Mouse (Mus musculus) hindbrain, embryonic 14.5 days (tissue): ENCODE results near the gene Gtf2h4. TPM values are rescaled to one million over a fixed set of nuclear protein-coding genes. Genes with fewer than 3 reads are reported as not detected.

Experiments
- ATAC-seq: fragments of 200-750 bp; cut with Nextera tagmentation; 2 replicates; pipeline ENCODE4 v1.8.0; 2017; ENCODE audit warnings: moderate number of reproducible peaks, mild to moderate bottlenecking, moderate TSS enrichment, moderate library complexity; ENCODE audit not compliant: low FRiP score
- DNase-seq: peaks from one replicate; pipeline ENCODE4 v3.0.0-alpha.2; 2015; ENCODE audit warnings: low spot score
- H3K27ac ChIP-seq: fragments of 300-500 bp; sonication (generic); 2 replicates; pipeline ENCODE4 v1.5.1; 2014; ENCODE audit warnings: mild to moderate bottlenecking, moderate library complexity
- H3K27me3 ChIP-seq: fragments of 300-500 bp; sonication (generic); 2 replicates; pipeline ENCODE4 v1.6.1; 2014; ENCODE audit warnings: mild to moderate bottlenecking, low read length, mixed read lengths; ENCODE audit not compliant: control insufficient read depth, insufficient read depth
- H3K36me3 ChIP-seq: fragments of 300-500 bp; sonication (generic); replicated peaks from 2 replicates; pipeline ENCODE4 v1.6.1; 2014; ENCODE audit not compliant: control insufficient read depth, insufficient read depth
- H3K4me1 ChIP-seq: fragments of 300-500 bp; sonication (generic); replicated peaks from 2 replicates; pipeline ENCODE4 v1.6.1; 2014; ENCODE audit warnings: antibody characterized with exemption, low read length, mixed read lengths; ENCODE audit not compliant: control insufficient read depth, insufficient read depth
- H3K4me2 ChIP-seq: fragments of 300-500 bp; sonication (generic); replicated peaks from 2 replicates; pipeline ENCODE4 v1.6.1; 2014; ENCODE audit warnings: mild to moderate bottlenecking, moderate library complexity
- H3K4me3 ChIP-seq: fragments of 300-500 bp; sonication (generic); replicated peaks from 2 replicates; pipeline ENCODE4 v1.5.1; 2014; ENCODE audit warnings: mild to moderate bottlenecking, low read length
- H3K9ac ChIP-seq: fragments of 300-500 bp; sonication (generic); 2 replicates; pipeline ENCODE4 v1.6.1; 2014
- H3K9me3 ChIP-seq: fragments of 300-500 bp; sonication (generic); 2 replicates; pipeline ENCODE4 v1.6.1; 2016; ENCODE audit warnings: low read length; ENCODE audit not compliant: control insufficient read depth
- WGBS: fragments of 180-500 bp; shearing (Covaris S2); extraction: QIAGEN DNeasy Blood & Tissue Kit; methylation state at CpG from one replicate; pipeline ENCODE4 v1.1.7; 2014; 5-methylcytosine and 5-hydroxymethylcytosine counted together
- polyA plus RNA-seq: library from polyadenylated mRNA; unstranded; fragments of >200 nt; fragmentation: Nextera tagmentation; extraction: Ambion mirVana; gene quantifications from 2 replicates; pipeline ENCODE4 v1.2.1, GENCODE M21; 2014

Gtf2h4 gene
- polyA plus RNA-seq, 1 experiment from 2014 or later, result 21.3 TPM

DNA sequence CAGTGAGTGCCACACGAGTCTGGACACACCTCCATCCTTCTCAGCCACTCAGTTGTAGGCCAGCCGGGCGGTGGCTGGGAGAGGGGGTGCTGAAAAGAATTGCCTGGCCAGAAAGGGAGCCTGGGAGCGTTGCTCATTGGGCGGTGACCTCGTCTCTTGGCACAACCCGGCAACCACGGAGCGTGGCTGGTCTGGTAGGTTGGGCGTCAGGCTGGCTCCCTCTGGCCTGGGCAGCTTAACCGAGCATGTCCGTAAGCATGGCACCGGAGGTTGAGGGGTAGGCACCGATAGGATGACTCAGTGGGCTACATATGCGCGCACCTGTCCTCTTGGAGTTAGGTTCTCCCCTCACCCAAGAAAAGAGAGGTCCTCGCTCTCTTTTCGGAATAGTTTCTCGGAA is 26.4 kb upstream of the Gtf2h4 start:
- ATAC-seq (peak; percentile 6; the same call in 1 of the 2 replicates), DNase-seq (peak; percentile 51)
- WGBS, result 2% methylated on average over 19 of the region's 19 CpGs
- H3K4me3 ChIP-seq, result peak overlapping the region; percentile 58
- H3K27ac ChIP-seq, result peak overlapping the region; percentile 97
- peak overlapping the region; percentile 79 for H3K9ac ChIP-seq
- H3K36me3 ChIP-seq, result peaks cover 3% of the 10 kb centered on the region; the same call in 1 of the 2 replicates
- peaks cover 51% of the 10 kb centered on the region for H3K4me1 ChIP-seq
- H3K27me3 ChIP-seq, result no peaks in the 10 kb centered on the region
- H3K9me3 ChIP-seq, result no peaks in the 10 kb centered on the region
- H3K4me2 ChIP-seq, result peak overlapping the region; percentile 73

- no peaks in the 10 kb centered on the region for H3K27me3 ChIP-seq
- peak overlapping the region; percentile 73 for H3K4me2 ChIP-seq
- no peak for ATAC-seq
- peaks cover 9% of the 10 kb centered on the region for H3K36me3 ChIP-seq
- peak overlapping the region; percentile 71 for H3K9ac ChIP-seq
- no peak for DNase-seq
- 15% methylated on average over 5 of the region's 5 CpGs for WGBS
- H3K27ac ChIP-seq, result peak overlapping the region; percentile 97
- H3K4me3 ChIP-seq, result peak overlapping the region; percentile 36
- no peaks in the 10 kb centered on the region for H3K9me3 ChIP-seq
- H3K4me1 ChIP-seq, result peaks cover 37% of the 10 kb centered on the region
Observed at GRCm38 (mm10) chr17:35698501-35698883, 25.0 kb upstream of the Gtf2h4 start.

- H3K9ac ChIP-seq, result peak overlapping the region; percentile 71
- no peaks in the 10 kb centered on the region for H3K27me3 ChIP-seq
- peak overlapping the region; percentile 36 for H3K4me3 ChIP-seq
- H3K27ac ChIP-seq, result peak overlapping the region; percentile 97
- DNase-seq, result peak; percentile 66
- H3K36me3 ChIP-seq, result peaks cover 15% of the 10 kb centered on the region
- no peaks in the 10 kb centered on the region for H3K9me3 ChIP-seq
- peak overlapping the region; percentile 73 for H3K4me2 ChIP-seq
- H3K4me1 ChIP-seq, result peaks cover 37% of the 10 kb centered on the region
- WGBS, result 2% methylated on average over 16 of the region's 16 CpGs
- peak; percentile 65 for ATAC-seq
Observed at GRCm38 (mm10) chr17:35697759-35698500, 24.4 kb upstream of the Gtf2h4 start.

DNA sequence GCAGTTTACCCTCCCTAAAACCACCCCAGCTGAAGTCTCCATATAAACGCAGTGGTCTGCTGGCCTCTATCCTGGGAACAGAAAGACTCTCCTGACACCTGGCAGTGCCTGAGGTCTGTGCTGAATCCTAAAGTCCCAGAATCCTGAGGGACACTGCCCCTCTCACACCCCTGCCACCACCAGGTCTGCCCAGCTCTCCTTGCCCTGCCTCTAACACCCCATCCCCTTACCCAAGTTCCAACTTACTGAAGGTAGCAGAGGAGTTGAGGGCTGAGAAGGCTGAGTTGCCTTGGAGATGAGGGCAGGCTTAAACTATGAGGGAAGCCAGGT is 23.9 kb upstream of the Gtf2h4 start:
- H3K9me3 ChIP-seq, result no peaks in the 10 kb centered on the region
- peak overlapping the region; percentile 71 for H3K9ac ChIP-seq
- H3K27me3 ChIP-seq, result no peaks in the 10 kb centered on the region
- ATAC-seq (no peak), DNase-seq (no peak)
- H3K36me3 ChIP-seq, result peaks cover 20% of the 10 kb centered on the region
- 15% methylated on average over 1 of the region's 1 CpGs for WGBS
- peaks cover 35% of the 10 kb centered on the region for H3K4me1 ChIP-seq
- H3K4me3 ChIP-seq, result peak overlapping the region; percentile 36
- peak overlapping the region; percentile 97 for H3K27ac ChIP-seq
- peak overlapping the region; percentile 73 for H3K4me2 ChIP-seq

GRCm38 (mm10) chr17:35696691-35697090 is 23.2 kb upstream of the Gtf2h4 start:
- peak overlapping the region; percentile 71 for H3K9ac ChIP-seq
- peaks cover 27% of the 10 kb centered on the region for H3K36me3 ChIP-seq
- H3K4me3 ChIP-seq, result peak overlapping the region; percentile 36
- WGBS, result 59% methylated on average over 6 of the region's 6 CpGs
- no peaks in the 10 kb centered on the region for H3K9me3 ChIP-seq
- peak overlapping the region; percentile 97 for H3K27ac ChIP-seq
- H3K4me1 ChIP-seq, result peaks cover 34% of the 10 kb centered on the region
- no peak for ATAC-seq
- H3K27me3 ChIP-seq, result no peaks in the 10 kb centered on the region
- no peak for DNase-seq
- peak overlapping the region; percentile 73 for H3K4me2 ChIP-seq

DNA sequence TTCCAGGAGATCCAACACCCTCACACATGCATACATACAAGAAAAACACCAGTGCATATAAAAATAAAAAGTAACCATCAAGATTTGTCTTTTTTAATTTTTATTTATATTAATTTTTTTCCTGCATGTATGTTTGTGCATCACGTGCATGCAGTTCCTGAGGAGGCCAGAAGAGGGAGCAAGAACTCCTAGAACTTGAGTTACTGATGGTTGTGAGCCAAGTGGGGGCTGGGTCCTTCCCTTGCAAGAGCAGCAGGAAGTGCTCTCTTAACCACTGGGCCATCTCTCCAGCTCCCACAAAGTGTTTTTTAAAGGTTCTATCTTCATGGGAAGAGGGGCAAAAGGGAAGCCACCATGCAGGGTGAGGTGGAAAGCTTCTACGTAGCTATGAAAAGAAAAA is 21.8 kb upstream of the Gtf2h4 start:
- Histone ChIP-seq H3K27me3 (no peaks in the 10 kb centered on the region), H3K36me3 (peaks cover 41% of the 10 kb centered on the region), H3K4me3 (no peak overlapping the region), H3K9me3 (no peaks in the 10 kb centered on the region), H3K4me1 (peaks cover 34% of the 10 kb centered on the region), H3K9ac (no peak overlapping the region), H3K27ac (no peak overlapping the region), H3K4me2 (no peak overlapping the region)
- DNase-seq (no peak), ATAC-seq (no peak)
- 94% methylated on average over 2 of the region's 2 CpGs for WGBS

GRCm38 (mm10) chr17:35693906-35694305 is 20.4 kb upstream of the Gtf2h4 start:
- Histone ChIP-seq H3K4me3 (no peak overlapping the region), H3K4me1 (peaks cover 25% of the 10 kb centered on the region), H3K9me3 (no peaks in the 10 kb centered on the region), H3K4me2 (no peak overlapping the region), H3K27ac (no peak overlapping the region), H3K27me3 (no peaks in the 10 kb centered on the region), H3K36me3 (peaks cover 55% of the 10 kb centered on the region), H3K9ac (no peak overlapping the region)
- no peak for DNase-seq
- 93% methylated on average over 5 of the region's 5 CpGs for WGBS
- no peak for ATAC-seq

DNA sequence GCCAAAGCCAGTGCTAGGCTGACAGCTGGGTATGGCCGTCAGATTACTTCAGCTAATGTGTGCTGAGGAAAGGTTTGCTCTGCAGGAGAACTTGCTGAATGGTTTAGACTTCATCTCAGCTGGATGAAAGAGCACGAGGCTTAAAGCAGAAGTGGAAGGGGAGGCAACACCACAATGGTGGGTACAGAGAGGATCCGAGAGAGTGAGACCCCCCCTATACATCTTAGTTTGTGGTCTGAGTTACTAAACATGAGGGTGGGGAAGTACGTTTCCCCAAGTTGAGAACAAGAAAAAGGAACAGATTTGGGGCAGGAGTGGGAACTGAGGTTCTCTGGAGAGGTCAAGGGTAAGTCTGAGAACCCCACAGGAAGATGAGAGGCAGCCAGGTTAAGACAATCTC is 18.8 kb upstream of the Gtf2h4 start:
- no peak overlapping the region for H3K4me2 ChIP-seq
- H3K27me3 ChIP-seq, result no peaks in the 10 kb centered on the region
- no peak overlapping the region for H3K4me3 ChIP-seq
- H3K27ac ChIP-seq, result no peak overlapping the region
- peaks cover 70% of the 10 kb centered on the region for H3K36me3 ChIP-seq
- no peaks in the 10 kb centered on the region for H3K9me3 ChIP-seq
- DNase-seq (no peak), ATAC-seq (no peak)
- WGBS, result 83% methylated on average over 4 of the region's 4 CpGs
- H3K4me1 ChIP-seq, result peaks cover 10% of the 10 kb centered on the region
- H3K9ac ChIP-seq, result no peak overlapping the region

- WGBS, result 75% methylated on average over 4 of the region's 4 CpGs
- peaks cover 76% of the 10 kb centered on the region for H3K36me3 ChIP-seq
Observed at GRCm38 (mm10) chr17:35691811-35692210, 18.3 kb upstream of the Gtf2h4 start.

More at GRCm38 (mm10) chr17:35691811-35692210, 18.3 kb upstream of the Gtf2h4 start:
- peaks cover 4% of the 10 kb centered on the region for H3K4me1 ChIP-seq
- ATAC-seq (no peak), DNase-seq (no peak)
- no peaks in the 10 kb centered on the region for H3K27me3 ChIP-seq
- H3K9ac ChIP-seq, result no peak overlapping the region
- H3K4me3 ChIP-seq, result no peak overlapping the region
- no peak overlapping the region for H3K4me2 ChIP-seq
- no peak overlapping the region for H3K27ac ChIP-seq
- H3K9me3 ChIP-seq, result no peaks in the 10 kb centered on the region
